Mouse (Mus musculus): ENCODE measurements at regions not wholly inside any gene's neighbourhood (a gene's known extent, or its start where the extent isn't known, plus 50 kb on each side); places are given as distances from the start of the nearest gene placed in this dataset.

- 49% methylated on average over 3 of the region's 3 CpGs for WGBS
These were observed 303.1 kb upstream of the C030005K15Rik start for GRCm38 (mm10) chr10:98029621-98030020.

GRCm38 (mm10) chr10:98032661-98033060 lies 306.1 kb upstream of the C030005K15Rik start:
- DNase-seq (ENCODE audit: low read depth, low spot score) = no peak
- 97% methylated on average over 1 of the region's 1 CpGs for WGBS

More at GRCm38 (mm10) chr10:98029621-98030020, 303.1 kb upstream of the C030005K15Rik start:
- DNase-seq (ENCODE audit: low read depth, low spot score) = no peak

GRCm38 (mm10) chr10:98041766-98042165 lies 315.2 kb upstream of the C030005K15Rik start:
- 87% methylated on average over 4 of the region's 4 CpGs for WGBS
- no peak for DNase-seq (ENCODE audit: low read depth, low spot score)

- DNase-seq (ENCODE audit: low read depth, low spot score) = no peak
- 76% methylated on average over 2 of the region's 2 CpGs for WGBS
These were observed 317.3 kb upstream of the C030005K15Rik start for GRCm38 (mm10) chr10:98043873-98044272.

GRCm38 (mm10) chr10:98044579-98044978 lies 318.0 kb upstream of the C030005K15Rik start:
- DNase-seq (ENCODE audit: low read depth, low spot score) = no peak

- WGBS = 78% methylated on average over 2 of the region's 2 CpGs
- no peak for DNase-seq (ENCODE audit: low read depth, low spot score)
These were observed 346.9 kb upstream of the C030005K15Rik start for GRCm38 (mm10) chr10:98073432-98073831.

- 64% methylated on average over 2 of the region's 2 CpGs for WGBS
- DNase-seq (ENCODE audit: low read depth, low spot score) = no peak
These were observed 358.3 kb upstream of the C030005K15Rik start for GRCm38 (mm10) chr10:98084881-98085280.

- WGBS = 71% methylated on average over 5 of the region's 5 CpGs
- DNase-seq (ENCODE audit: low read depth, low spot score) = no peak
These were observed 389.7 kb upstream of the C030005K15Rik start for GRCm38 (mm10) chr10:98116296-98116695.

- 73% methylated on average over 1 of the region's 1 CpGs for WGBS
- DNase-seq (ENCODE audit: low read depth, low spot score) = no peak
These were observed 399.2 kb upstream of the C030005K15Rik start for GRCm38 (mm10) chr10:98125713-98126112.

GRCm38 (mm10) chr10:98135026-98135425 lies 408.5 kb upstream of the C030005K15Rik start:
- 67% methylated on average over 1 of the region's 1 CpGs for WGBS
- no peak for DNase-seq (ENCODE audit: low read depth, low spot score)

GRCm38 (mm10) chr10:98145773-98146172 lies 419.2 kb upstream of the C030005K15Rik start:
- DNase-seq (ENCODE audit: low read depth, low spot score) = no peak
- 63% methylated on average over 1 of the region's 1 CpGs for WGBS

- 58% methylated on average over 9 of the region's 9 CpGs for WGBS
- no peak for DNase-seq (ENCODE audit: low read depth, low spot score)
These were observed 420.7 kb upstream of the C030005K15Rik start for GRCm38 (mm10) chr10:98146998-98147863.

- DNase-seq (ENCODE audit: low read depth, low spot score) = no peak
- WGBS = 48% methylated on average over 2 of the region's 2 CpGs
These were observed 429.4 kb upstream of the C030005K15Rik start for GRCm38 (mm10) chr10:98155982-98156381.

GRCm38 (mm10) chr10:98185666-98186065 lies 459.1 kb upstream of the C030005K15Rik start:
- DNase-seq (ENCODE audit: low read depth, low spot score) = no peak
- WGBS = 38% methylated on average over 3 of the region's 3 CpGs

- WGBS = 85% methylated on average over 4 of the region's 4 CpGs
- DNase-seq (ENCODE audit: low read depth, low spot score) = no peak
These were observed 470.3 kb upstream of the C030005K15Rik start for GRCm38 (mm10) chr10:98196852-98197251.

- no peak for DNase-seq (ENCODE audit: low read depth, low spot score)
- 76% methylated on average over 2 of the region's 2 CpGs for WGBS
These were observed 483.7 kb upstream of the C030005K15Rik start for GRCm38 (mm10) chr10:98210246-98210645.

- 56% methylated on average over 7 of the region's 7 CpGs for WGBS
These were observed 486.5 kb upstream of the C030005K15Rik start for GRCm38 (mm10) chr10:98212876-98213587.

GRCm38 (mm10) chr10:98231017-98231416 lies 504.5 kb upstream of the C030005K15Rik start:
- DNase-seq (ENCODE audit: low read depth, low spot score) = no peak
- 93% methylated on average over 5 of the region's 5 CpGs for WGBS

More at GRCm38 (mm10) chr10:98212876-98213587, 486.5 kb upstream of the C030005K15Rik start:
- DNase-seq (ENCODE audit: low read depth, low spot score) = no peak

GRCm38 (mm10) chr10:98231705-98232235 lies 505.2 kb upstream of the C030005K15Rik start:
- WGBS = 51% methylated on average over 4 of the region's 4 CpGs
- DNase-seq (ENCODE audit: low read depth, low spot score) = no peak

GRCm38 (mm10) chr10:98248311-98248710 lies 521.8 kb upstream of the C030005K15Rik start:
- WGBS = 74% methylated on average over 1 of the region's 1 CpGs
- DNase-seq (ENCODE audit: low read depth, low spot score) = no peak
